Mouse (Mus musculus) effector memory CD4-positive, alpha-beta T cell, adult 7 months (primary cell): ENCODE results near the gene Gkn2. TPM values are rescaled to one million over a fixed set of nuclear protein-coding genes. Genes with fewer than 3 reads are reported as not detected.

Experiments used
- polyA plus RNA-seq: library from polyadenylated mRNA; unstranded; fragments of 100-300 nt; shearing (Covaris generic); gene quantifications from one replicate; pipeline ENCODE4 v1.2.1, GENCODE M21; 2017

Gene Gkn2
- polyA plus RNA-seq: not detected

DNA sequence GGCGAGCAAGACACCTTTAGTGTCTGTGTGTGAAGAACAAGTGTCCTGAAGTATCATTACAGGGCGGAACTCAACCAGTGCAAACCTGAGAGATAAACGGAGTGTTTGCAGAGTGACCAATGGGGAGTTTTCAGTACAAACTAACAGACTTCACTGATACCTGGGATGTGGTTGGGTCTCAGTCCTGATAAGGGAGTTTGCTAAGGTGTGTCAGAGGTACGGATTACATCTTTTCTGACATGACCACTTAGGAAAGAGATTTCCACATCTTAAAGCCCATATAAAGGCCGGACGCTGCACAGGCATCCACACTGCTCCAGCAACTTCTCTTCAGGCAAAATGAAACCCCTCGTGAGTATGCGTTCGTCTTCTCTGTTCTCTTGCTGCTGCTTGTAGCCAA lies at the start of gene Gkn2:
Gkn2 (plus strand) TSS at position 301 of the 400 bp plus-strand sequence.

DNA sequence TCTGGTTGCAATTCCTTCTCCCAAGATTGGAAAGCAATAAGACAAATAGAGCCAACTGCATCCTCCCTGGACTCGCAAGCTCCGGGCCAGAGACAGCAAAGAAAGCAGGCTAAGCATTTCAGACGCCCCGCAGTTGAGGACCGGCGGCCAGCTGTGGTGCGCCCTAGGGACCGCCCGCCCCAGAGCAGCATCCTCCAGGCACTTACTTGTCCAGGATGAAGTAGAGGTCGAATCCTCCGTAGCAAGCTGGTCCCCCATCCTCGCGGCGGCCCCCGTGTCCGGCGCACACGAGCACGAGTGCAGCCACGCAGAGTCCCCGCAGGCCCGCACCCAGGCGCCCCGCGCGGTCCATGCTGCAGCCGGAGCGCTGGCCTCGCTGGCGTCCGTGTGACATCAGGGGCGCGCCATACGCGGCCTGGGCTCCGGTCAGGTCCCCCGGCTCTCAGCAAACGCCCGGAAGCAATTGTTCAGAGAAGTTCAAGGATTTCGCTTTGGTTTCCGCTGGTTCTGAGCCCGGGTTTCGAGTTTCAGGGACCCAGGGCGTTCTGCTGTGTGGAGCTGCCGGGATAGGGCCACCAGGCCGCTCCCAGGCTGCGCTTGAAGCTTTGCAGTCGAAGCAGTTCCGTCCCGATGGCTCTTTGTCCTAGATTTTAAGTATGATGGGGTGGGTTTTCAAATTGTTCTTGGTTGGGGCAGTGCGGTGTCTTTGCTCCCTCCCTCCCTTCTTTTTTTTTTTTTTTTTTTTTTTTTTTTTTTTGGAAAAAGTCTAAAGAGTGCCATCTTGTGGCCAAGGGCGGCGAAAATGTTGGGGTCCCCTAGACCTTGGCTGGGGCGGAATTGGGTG lies 37.8 kb upstream of the Gkn2 start, which contains the start of gene Antxr1:
Antxr1 (minus strand) TSS at position 731 of the 844 bp plus-strand sequence.

DNA sequence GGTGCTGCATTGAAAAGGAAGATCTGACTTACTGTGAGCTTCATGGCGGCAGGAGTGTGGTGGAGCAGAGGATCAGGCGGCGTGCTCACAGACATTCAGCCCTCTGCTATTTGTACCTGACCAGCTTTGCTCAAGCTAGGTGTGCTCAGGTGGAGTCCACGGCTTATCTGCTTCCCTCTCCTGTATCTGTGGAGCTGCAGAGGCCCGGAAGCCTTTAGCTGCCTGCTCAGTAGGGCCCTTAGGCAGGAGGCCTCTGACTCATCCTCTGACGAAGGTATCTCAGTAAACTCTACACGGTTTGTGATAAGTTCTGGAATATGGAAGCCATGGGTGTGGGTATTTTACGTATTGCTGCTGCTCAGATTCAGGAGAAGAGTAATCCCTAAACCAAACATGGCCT lies 22.3 kb upstream of the Gkn2 start, which contains the start of gene Gkn1:
Gkn1 (minus strand) TSS at position 114 of the 400 bp plus-strand sequence.

DNA sequence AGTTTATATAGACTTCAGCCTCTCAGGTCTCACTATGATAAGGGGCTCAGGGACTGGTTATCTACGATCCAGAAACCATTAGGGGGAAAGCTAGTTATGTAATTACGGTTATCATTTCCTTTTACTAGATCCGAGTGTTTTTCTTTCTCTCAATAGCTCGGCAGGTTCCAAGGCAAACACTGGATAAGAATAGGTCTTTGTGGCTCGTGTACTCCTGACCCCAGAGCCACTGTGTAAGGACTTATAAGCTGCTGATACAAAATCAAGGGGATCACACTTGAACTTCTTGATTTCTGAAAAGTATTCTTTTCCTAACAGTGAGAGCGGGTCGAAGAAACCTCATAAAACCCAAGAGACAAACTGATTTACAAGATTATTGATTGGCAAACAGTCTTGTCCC lies 15.7 kb downstream of the Gkn2 start, which contains the start of gene Gkn3:
Gkn3 (minus strand) TSS at position 59 of the 400 bp plus-strand sequence.

DNA sequence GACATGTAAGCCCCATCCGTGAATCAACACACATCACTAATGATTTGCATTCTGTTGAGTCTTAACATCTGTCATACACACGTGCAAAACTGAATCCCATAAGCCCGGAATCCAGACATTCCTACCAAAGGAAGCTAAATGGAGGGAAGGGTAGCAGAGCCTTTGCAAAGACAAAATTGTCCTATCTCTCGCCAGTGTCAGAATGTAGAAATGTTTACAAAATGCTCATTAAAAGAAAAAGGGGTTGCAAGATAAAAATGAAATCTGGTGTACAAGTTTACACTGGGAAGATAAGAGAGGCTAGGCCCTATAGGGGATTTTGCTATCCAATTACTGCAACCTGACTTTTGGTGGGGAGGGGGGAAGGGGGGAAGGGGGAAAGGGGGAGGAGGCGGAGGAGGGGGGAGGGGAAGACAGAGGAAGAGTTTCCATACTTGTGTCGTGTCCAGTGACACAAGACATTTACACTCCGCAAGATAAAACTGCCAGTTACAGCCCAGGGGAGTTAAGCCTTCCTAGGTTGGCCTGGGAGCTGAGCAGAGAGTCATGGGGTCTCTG lies 55.4 kb downstream of the Gkn2 start, which contains the start of gene Bmp10:
Bmp10 (plus strand) TSS at position 508 of the 558 bp plus-strand sequence.

Other genes with a start within 250 kb of the Gkn2 start
- gene Antxr1, start 37.5 kb upstream of the Gkn2 start, polyA plus RNA-seq: not detected
- not detected for gene Gkn1, start 22.4 kb upstream of the Gkn2 start, polyA plus RNA-seq
- gene Gkn3, start 15.6 kb downstream of the Gkn2 start, polyA plus RNA-seq: not detected
- gene Bmp10, start 55.6 kb downstream of the Gkn2 start, polyA plus RNA-seq: not detected
- gene Arhgap25, start 159.9 kb downstream of the Gkn2 start, polyA plus RNA-seq: 94.8 TPM
- gene Prokr1, start 217.4 kb downstream of the Gkn2 start, polyA plus RNA-seq: 0.50 TPM